26 mouse cellular contexts compared by ENCODE assay signal in genomic region chr2:92866616-92867015, GRCm38 (mm10). TPM values are rescaled to one million over a fixed set of nuclear protein-coding genes. Genes with fewer than 3 reads are reported as not detected.
DNase-seq lines count a peak whose midpoint lies in the region; ATAC-seq and TF ChIP-seq lines count a peak whose summit lies in the region.
"Had no signal": no experiment of that assay in that cellular context is flagged by ENCODE, and none has a peak within 500 bp of the region (broad histone marks: within the 10 kb centered on the region; RNA-seq: fewer than 3 reads in every experiment).

No protein-coding gene starts in this region.

- H3K4me2 ChIP-seq in forebrain, embryonic 14.5 days (ENCODE audit: low read length): no peak overlapping the region
- H3K4me2 ChIP-seq in forebrain, embryonic 11.5 days (ENCODE audit: low read depth, low read length, severe bottlenecking): no peak overlapping the region
- no peak overlapping the region for H3K4me2 ChIP-seq in midbrain, embryonic 15.5 days
- H3K4me2 ChIP-seq: heart, embryonic 11.5 days; hindbrain, embryonic 13.5 days; intestine, embryonic 15.5 days had no signal

- WGBS in forebrain, embryonic 14.5 days: 17% methylated on average over 2 of the region's 2 CpGs
- WGBS in forebrain, embryonic 11.5 days: 19% methylated on average over 2 of the region's 2 CpGs
- 26% methylated on average over 2 of the region's 2 CpGs for WGBS in midbrain, embryonic 15.5 days
- WGBS in midbrain, embryonic 10.5 days: 22% methylated on average over 2 of the region's 2 CpGs

- peak; percentile 49 for DNase-seq in forebrain, embryonic 14.5 days (ENCODE audit: low spot score)
- DNase-seq in forebrain, embryonic 11.5 days (ENCODE audit: low spot score): no peak
- no peak for DNase-seq in midbrain, embryonic 10.5 days (ENCODE audit: low spot score)
- DNase-seq in brain, embryonic 14.5 days (ENCODE audit: low read depth): peak; percentile 66
- no peak for DNase-seq in spleen, postnatal 4 days (ENCODE audit: low spot score in 2 of 2)
- DNase-seq: adrenal gland, postnatal 10 days; adrenal gland, postnatal 36 days; B cell, adult 2 months; cerebellum, adult 11-12 months; cerebellum, adult 8-10 months; cerebellum, postnatal 10 days; cerebellum, postnatal 36 days; forebrain, postnatal 0 days; gastrocnemius, adult 2 months; gastrocnemius, postnatal 14 days; heart, adult 18-20 months; kidney, adult 11 months had no signal

- H3K9me3 ChIP-seq in forebrain, embryonic 14.5 days (replicated peaks; ENCODE audit: control insufficient read depth, low read length): no peaks in the 10 kb centered on the region
- no peaks in the 10 kb centered on the region; the same call in 1 of the 2 replicates for H3K9me3 ChIP-seq in forebrain, embryonic 11.5 days (ENCODE audit: control insufficient read depth, low read length)
- H3K9me3 ChIP-seq in midbrain, embryonic 15.5 days: no peaks in the 10 kb centered on the region
- peaks cover 13% of the 10 kb centered on the region for H3K9me3 ChIP-seq in midbrain, embryonic 10.5 days (replicated peaks)
- H3K9me3 ChIP-seq: G1E; hindbrain, embryonic 13.5 days; intestine, embryonic 15.5 days had no signal

- no peak overlapping the region for H3K27ac ChIP-seq in forebrain, embryonic 14.5 days (ENCODE audit: low read depth, low read length)
- no peak overlapping the region for H3K27ac ChIP-seq in forebrain, embryonic 11.5 days (ENCODE audit: low read depth, low read length)
- H3K27ac ChIP-seq in midbrain, embryonic 15.5 days: peak overlapping the region; percentile 47; the same call in 1 of the 2 replicates
- H3K27ac ChIP-seq in midbrain, embryonic 10.5 days (replicated peaks): no peak overlapping the region
- H3K27ac ChIP-seq: forebrain, embryonic 10.5 days; gastrocnemius, adult 2 months; hindbrain, embryonic 10.5 days; hindbrain, embryonic 13.5 days; intestine, embryonic 15.5 days had no signal

- no peak for TF ChIP-seq POLR2A in brain, embryonic 14.5 days (IDR thresholded peaks at IDR 0.05; ENCODE audit: borderline replicate concordance, extremely low read depth, insufficient read depth, insufficient read length, poor library complexity, severe bottlenecking)

- H3K9ac ChIP-seq in forebrain, embryonic 14.5 days (ENCODE audit: low read length): no peak overlapping the region
- no peak overlapping the region for H3K9ac ChIP-seq in forebrain, embryonic 11.5 days (ENCODE audit: low read length)
- H3K9ac ChIP-seq in midbrain, embryonic 15.5 days: no peak overlapping the region
- H3K9ac ChIP-seq: forebrain, postnatal 0 days; hindbrain, embryonic 13.5 days; intestine, embryonic 15.5 days had no signal

- TF ChIP-seq CTCF in brain, embryonic 14.5 days (IDR thresholded peaks at IDR 0.05; ENCODE audit: borderline replicate concordance, extremely low read depth, insufficient read depth, insufficient read length): no peak

- H3K4me1 ChIP-seq in forebrain, embryonic 14.5 days (ENCODE audit: control insufficient read depth, insufficient read depth, low read length): peaks cover 8% of the 10 kb centered on the region; the same call in 1 of the 2 replicates
- peaks cover 4% of the 10 kb centered on the region; the same call in 1 of the 2 replicates for H3K4me1 ChIP-seq in forebrain, embryonic 11.5 days (replicated peaks; ENCODE audit: control insufficient read depth, insufficient read depth, low read length)
- peaks cover 26% of the 10 kb centered on the region for H3K4me1 ChIP-seq in midbrain, embryonic 15.5 days
- peaks cover 27% of the 10 kb centered on the region for H3K4me1 ChIP-seq in midbrain, embryonic 10.5 days
- H3K4me1 ChIP-seq: intestine, embryonic 15.5 days had no signal

- no peaks in the 10 kb centered on the region for H3K27me3 ChIP-seq in forebrain, embryonic 14.5 days (replicated peaks; ENCODE audit: control insufficient read depth, insufficient read depth, low read length)
- no peaks in the 10 kb centered on the region for H3K27me3 ChIP-seq in forebrain, embryonic 11.5 days (ENCODE audit: control insufficient read depth, insufficient read depth, low read length)
- no peaks in the 10 kb centered on the region for H3K27me3 ChIP-seq in midbrain, embryonic 15.5 days (replicated peaks)
- H3K27me3 ChIP-seq in midbrain, embryonic 10.5 days (ENCODE audit: low read depth, poor library complexity, severe bottlenecking): 0 out of 2 replicates have a peak, but pooled peaks cover 3% of the 10 kb centered on the region
- H3K27me3 ChIP-seq: hindbrain, embryonic 13.5 days; intestine, embryonic 15.5 days had no signal

- H3K36me3 ChIP-seq in forebrain, embryonic 14.5 days (ENCODE audit: control insufficient read depth, insufficient read depth, low read length): no peaks in the 10 kb centered on the region
- no peaks in the 10 kb centered on the region for H3K36me3 ChIP-seq in forebrain, embryonic 11.5 days (ENCODE audit: control insufficient read depth, insufficient read depth, low read length)
- no peaks in the 10 kb centered on the region for H3K36me3 ChIP-seq in midbrain, embryonic 15.5 days (replicated peaks)
- no peaks in the 10 kb centered on the region for H3K36me3 ChIP-seq in midbrain, embryonic 10.5 days
- H3K36me3 ChIP-seq: forebrain, embryonic 10.5 days; G1E; hindbrain, embryonic 10.5 days; hindbrain, embryonic 13.5 days; intestine, embryonic 15.5 days had no signal

- no peak for ATAC-seq in forebrain, embryonic 14.5 days
- ATAC-seq in forebrain, embryonic 11.5 days (replicated peaks; ENCODE audit: low FRiP score): no peak
- no peak for ATAC-seq in midbrain, embryonic 15.5 days (replicated peaks)
- ATAC-seq: forebrain, postnatal 0 days; hindbrain, embryonic 16.5 days; intestine, embryonic 15.5 days; Patski had no signal

- no peak overlapping the region for H3K4me3 ChIP-seq in forebrain, embryonic 14.5 days (ENCODE audit: low read depth, low read length)
- no peak overlapping the region for H3K4me3 ChIP-seq in forebrain, embryonic 11.5 days (ENCODE audit: low read depth, low read length)
- H3K4me3 ChIP-seq in midbrain, embryonic 15.5 days: no peak overlapping the region
- no peak overlapping the region for H3K4me3 ChIP-seq in midbrain, embryonic 10.5 days
- H3K4me3 ChIP-seq: forebrain, embryonic 10.5 days; gastrocnemius, adult 2 months; hindbrain, embryonic 10.5 days; hindbrain, embryonic 13.5 days; intestine, embryonic 15.5 days had no signal

RNA-seq across cellular contexts. Expression of gene Syt13, which starts 48.3 kb away (rescaled TPM):
- polyA plus RNA-seq in forebrain, embryonic 14.5 days (2014; fragmentation: Nextera tagmentation; extraction: Ambion mirVana): 35.4 and 36.8 TPM in 2 replicates
- polyA plus RNA-seq in forebrain, embryonic 11.5 days (2014; fragmentation: Nextera tagmentation; extraction: Ambion mirVana): 6.1 and 6.2 TPM in 2 replicates
- 85.8 and 88.7 TPM in 2 replicates for polyA plus RNA-seq in midbrain, embryonic 15.5 days (2015; fragmentation: Nextera tagmentation; extraction: Ambion mirVana)
- polyA plus RNA-seq in midbrain, embryonic 10.5 days (2016; fragmentation: Nextera tagmentation; extraction: Ambion mirVana): 11.1 and 15.0 TPM in 2 replicates
- 65.0 and 80.5 TPM in 2 replicates for polyA plus RNA-seq in brain, embryonic 14.5 days (2012; rRNA removed)
- polyA plus RNA-seq: G1E had no signal

Comparison
In these comparisons a context has a peak if more than half of its experiments do, and no peak if none do; other contexts are left out.
1. DNase-seq: peak in forebrain, embryonic 14.5 days (single experiment) and brain, embryonic 14.5 days (single experiment); none in forebrain, embryonic 11.5 days (single experiment), midbrain, embryonic 10.5 days (single experiment) and spleen, postnatal 4 days (0 of 2).